Mouse (Mus musculus) kidney, embryonic 15.5 days (tissue): ENCODE results near the gene Tank. TPM values are rescaled to one million over a fixed set of nuclear protein-coding genes. Genes with fewer than 3 reads are reported as not detected.

ENCODE experiments used
- ATAC-seq: fragments of 200-750 bp; cut with Nextera tagmentation; replicated peaks from 2 replicates; pipeline ENCODE4 v1.8.0; 2017; ENCODE audit warnings: moderate TSS enrichment; ENCODE audit not compliant: low FRiP score
- H3K27ac ChIP-seq: fragments of 300-500 bp; sonication (generic); 2 replicates; pipeline ENCODE4 v1.5.1; 2015; ENCODE audit warnings: mild to moderate bottlenecking, inconsistent platforms
- H3K27me3 ChIP-seq: fragments of 300-500 bp; sonication (generic); 2 replicates; pipeline ENCODE4 v1.6.1; 2015; ENCODE audit warnings: inconsistent platforms
- H3K36me3 ChIP-seq: fragments of 300-500 bp; sonication (generic); 2 replicates; pipeline ENCODE4 v1.6.1; 2015; ENCODE audit warnings: inconsistent platforms
- H3K4me1 ChIP-seq: fragments of 300-500 bp; sonication (generic); 2 replicates; pipeline ENCODE4 v1.6.1; 2015; ENCODE audit warnings: inconsistent platforms
- H3K4me2 ChIP-seq: fragments of 300-500 bp; sonication (generic); 2 replicates; pipeline ENCODE4 v1.6.1; 2015; ENCODE audit warnings: moderate library complexity, mild to moderate bottlenecking, inconsistent platforms
- H3K4me3 ChIP-seq: fragments of 300-500 bp; sonication (generic); replicated peaks from 2 replicates; pipeline ENCODE4 v1.5.1; 2015; ENCODE audit warnings: mild to moderate bottlenecking, inconsistent platforms
- H3K9ac ChIP-seq: fragments of 300-500 bp; sonication (generic); 2 replicates; pipeline ENCODE4 v1.6.1; 2015; ENCODE audit warnings: mild to moderate bottlenecking, inconsistent platforms
- H3K9me3 ChIP-seq: fragments of 300-500 bp; sonication (generic); replicated peaks from 2 replicates; pipeline ENCODE4 v1.6.1; 2016; ENCODE audit warnings: inconsistent platforms
- WGBS: fragments of 180-500 bp; shearing (Covaris S2); methylation state at CpG from one replicate; pipeline ENCODE4 v1.1.7; 2015; ENCODE audit warnings: mixed read lengths; 5-methylcytosine and 5-hydroxymethylcytosine counted together
- polyA plus RNA-seq: library from polyadenylated mRNA; unstranded; fragments of >200 nt; fragmentation: Nextera tagmentation; extraction: Ambion mirVana; gene quantifications from 2 replicates; pipeline ENCODE4 v1.2.1, GENCODE M21; 2015

The Tank gene
- 26.3 and 27.5 TPM in 2 replicates for polyA plus RNA-seq

DNA sequence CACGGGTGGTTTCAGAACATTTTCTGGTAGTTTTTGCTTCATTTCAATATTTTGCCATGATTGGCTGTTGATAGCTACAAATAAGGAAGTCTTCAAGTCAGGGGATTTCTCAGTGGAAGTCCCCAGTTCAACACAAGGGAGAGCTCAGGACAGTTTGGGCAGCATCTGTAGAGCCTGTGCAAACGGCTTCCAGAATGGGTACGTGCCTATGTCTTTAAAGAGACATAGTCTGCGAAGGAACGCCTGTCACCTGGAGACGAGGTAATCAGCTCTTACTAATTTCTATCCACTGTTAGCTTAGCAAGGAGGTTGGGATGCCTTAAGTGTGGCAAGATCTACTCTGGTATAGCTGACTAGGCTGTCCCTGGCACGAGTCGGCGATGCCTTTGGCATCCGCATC lies at the start of gene Tank:
Tank (plus strand) TSS at position 153 of the 400 bp plus-strand sequence.
- Histone ChIP-seq H3K27ac (no peak within 1 kb of the TSS), H3K4me3 (no peak within 1 kb of the TSS), H3K4me1 (peaks cover 5% of the 10 kb centered on the region; the same call in 1 of the 2 replicates), H3K36me3 (no peaks in the 10 kb centered on the region), H3K4me2 (no peak within 1 kb of the TSS), H3K27me3 (no peaks in the 10 kb centered on the region), H3K9ac (no peak within 1 kb of the TSS), H3K9me3 (no peaks in the 10 kb centered on the region)
- no peak for ATAC-seq
- WGBS, result 86% methylated on average over 10 of the region's 10 CpGs

GRCm38 (mm10) chr2:61532326-61532725 lies 46.1 kb upstream of the Tank start:
- Histone ChIP-seq H3K4me1 (no peaks in the 10 kb centered on the region), H3K36me3 (no peaks in the 10 kb centered on the region), H3K9ac (no peak overlapping the region), H3K27ac (no peak overlapping the region), H3K4me2 (no peak overlapping the region), H3K4me3 (no peak overlapping the region), H3K27me3 (no peaks in the 10 kb centered on the region), H3K9me3 (no peaks in the 10 kb centered on the region)
- WGBS, result 64% methylated on average over 3 of the region's 3 CpGs
- ATAC-seq, result no peak

- H3K4me2 ChIP-seq, result no peak overlapping the region
- no peak for ATAC-seq
- H3K9ac ChIP-seq, result no peak overlapping the region
- no peaks in the 10 kb centered on the region for H3K9me3 ChIP-seq
- H3K36me3 ChIP-seq, result no peaks in the 10 kb centered on the region
- WGBS, result 64% methylated on average over 2 of the region's 2 CpGs
- no peaks in the 10 kb centered on the region for H3K4me1 ChIP-seq
- H3K4me3 ChIP-seq, result no peak overlapping the region
- no peaks in the 10 kb centered on the region for H3K27me3 ChIP-seq
- no peak overlapping the region for H3K27ac ChIP-seq
Observed at GRCm38 (mm10) chr2:61533131-61533530, 45.3 kb upstream of the Tank start.

DNA sequence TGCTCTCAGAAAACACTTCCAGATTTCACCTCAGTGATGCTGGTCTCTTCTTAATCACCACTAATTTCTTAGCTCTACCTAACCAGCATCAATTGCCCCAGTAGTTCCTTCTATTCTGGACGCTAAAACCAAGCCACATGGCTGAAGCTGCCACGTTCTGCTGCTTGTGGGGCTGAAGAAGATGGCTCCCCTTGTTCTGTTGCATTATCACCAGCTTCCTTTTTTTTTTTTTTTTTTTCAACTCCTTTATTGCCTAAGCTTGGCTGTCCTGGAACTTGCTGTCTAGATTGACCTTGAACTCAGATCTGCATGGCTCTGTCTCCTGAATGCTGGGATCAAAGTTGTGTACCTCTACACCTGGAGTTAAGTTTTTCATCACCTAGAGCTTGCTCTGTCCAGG lies 41.5 kb upstream of the Tank start:
- Histone ChIP-seq H3K4me2 (no peak overlapping the region), H3K27me3 (no peaks in the 10 kb centered on the region), H3K9ac (no peak overlapping the region), H3K27ac (no peak overlapping the region), H3K4me3 (no peak overlapping the region), H3K9me3 (no peaks in the 10 kb centered on the region), H3K36me3 (no peaks in the 10 kb centered on the region), H3K4me1 (no peaks in the 10 kb centered on the region)
- ATAC-seq, result no peak
- WGBS, result 80% methylated on average over 2 of the region's 2 CpGs

DNA sequence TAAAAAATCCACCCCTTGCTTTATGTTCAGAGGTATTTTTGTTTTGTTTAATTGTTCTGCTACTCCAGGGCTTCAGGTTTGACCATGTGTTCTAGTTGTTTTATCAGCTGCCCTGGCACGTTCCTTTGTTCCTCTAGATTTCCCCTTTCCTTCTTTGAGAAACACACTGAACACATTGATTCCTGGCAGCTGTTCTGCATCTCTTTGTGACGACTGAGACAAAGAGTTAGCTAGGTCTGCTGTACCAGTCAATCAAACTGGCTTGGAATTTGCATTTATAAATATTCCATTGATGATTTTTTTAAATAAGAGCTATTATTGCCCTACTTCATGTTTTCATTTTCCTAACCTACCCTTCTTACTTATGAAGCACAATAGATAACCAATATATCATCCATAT lies 39.0 kb upstream of the Tank start:
- WGBS, result 20% methylated on average over 2 of the region's 2 CpGs

GRCm38 (mm10) chr2:61542426-61542825 lies 36.0 kb upstream of the Tank start:
- Histone ChIP-seq H3K4me3 (no peak overlapping the region), H3K27ac (no peak overlapping the region), H3K36me3 (no peaks in the 10 kb centered on the region), H3K9ac (no peak overlapping the region), H3K4me1 (no peaks in the 10 kb centered on the region), H3K9me3 (no peaks in the 10 kb centered on the region), H3K4me2 (no peak overlapping the region), H3K27me3 (no peaks in the 10 kb centered on the region)
- no peak for ATAC-seq
- WGBS, result 82% methylated on average over 2 of the region's 2 CpGs

More for the DNA sequence above, 39.0 kb upstream of the Tank start:
- H3K4me1 ChIP-seq, result no peaks in the 10 kb centered on the region
- ATAC-seq, result no peak
- no peaks in the 10 kb centered on the region for H3K9me3 ChIP-seq
- H3K27ac ChIP-seq, result no peak overlapping the region
- H3K4me2 ChIP-seq, result no peak overlapping the region
- no peak overlapping the region for H3K4me3 ChIP-seq
- no peaks in the 10 kb centered on the region for H3K27me3 ChIP-seq
- no peak overlapping the region for H3K9ac ChIP-seq
- no peaks in the 10 kb centered on the region for H3K36me3 ChIP-seq

DNA sequence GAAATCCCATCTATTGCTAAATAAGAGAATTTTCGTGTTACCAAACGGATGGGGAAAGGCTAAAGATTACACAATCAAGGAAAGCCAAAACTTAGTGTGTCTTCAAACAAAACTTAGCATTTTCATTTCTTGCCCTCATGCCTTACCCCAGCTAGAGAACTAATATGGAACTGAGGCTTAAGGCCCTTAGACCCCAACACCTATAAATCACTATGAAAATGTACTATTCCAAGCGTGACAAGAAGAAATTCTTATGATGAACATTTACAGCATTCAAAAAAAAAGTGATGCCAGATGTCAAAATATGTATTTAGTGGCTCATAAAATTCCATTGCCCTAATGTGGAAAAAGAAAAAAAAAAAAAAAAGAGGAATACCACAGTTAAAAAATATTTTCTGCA lies 32.7 kb upstream of the Tank start:
- Histone ChIP-seq H3K4me2 (no peak overlapping the region), H3K9ac (no peak overlapping the region), H3K36me3 (no peaks in the 10 kb centered on the region), H3K4me1 (no peaks in the 10 kb centered on the region), H3K27me3 (no peaks in the 10 kb centered on the region), H3K9me3 (no peaks in the 10 kb centered on the region), H3K4me3 (no peak overlapping the region), H3K27ac (no peak overlapping the region)
- no peak for ATAC-seq
- WGBS, result 79% methylated on average over 3 of the region's 3 CpGs

- Histone ChIP-seq H3K4me2 (no peak overlapping the region), H3K9ac (no peak overlapping the region), H3K4me1 (no peaks in the 10 kb centered on the region), H3K9me3 (no peaks in the 10 kb centered on the region), H3K36me3 (no peaks in the 10 kb centered on the region), H3K4me3 (no peak overlapping the region), H3K27me3 (no peaks in the 10 kb centered on the region), H3K27ac (no peak overlapping the region)
- 70% methylated on average over 2 of the region's 2 CpGs for WGBS
- ATAC-seq, result no peak
Observed at GRCm38 (mm10) chr2:61548021-61548420, 30.4 kb upstream of the Tank start.

- Histone ChIP-seq H3K9me3 (no peaks in the 10 kb centered on the region), H3K36me3 (no peaks in the 10 kb centered on the region), H3K9ac (no peak overlapping the region), H3K4me3 (no peak overlapping the region), H3K27ac (no peak overlapping the region), H3K27me3 (no peaks in the 10 kb centered on the region), H3K4me1 (no peaks in the 10 kb centered on the region), H3K4me2 (no peak overlapping the region)
- no peak for ATAC-seq
- 60% methylated on average over 5 of the region's 5 CpGs for WGBS
Observed at GRCm38 (mm10) chr2:61551680-61552079, 26.7 kb upstream of the Tank start.

DNA sequence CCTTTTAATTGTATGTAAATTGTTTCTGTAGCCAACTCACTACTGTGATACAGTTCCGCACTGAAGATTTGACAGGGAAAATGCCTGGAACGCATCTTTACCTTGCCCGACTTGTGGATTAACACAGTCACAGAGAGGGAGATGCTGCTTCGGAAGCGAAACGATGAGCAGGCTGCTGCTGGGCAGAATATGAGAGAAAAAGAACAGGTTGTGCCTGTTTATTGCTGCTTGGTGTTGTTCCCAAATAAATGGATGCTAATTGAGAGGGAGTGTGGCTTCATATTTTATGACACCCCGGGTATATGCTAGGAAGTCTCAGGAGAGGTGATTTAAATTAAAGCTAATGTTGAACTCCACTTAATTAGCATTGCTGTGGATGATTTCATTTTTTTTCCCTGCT lies 23.0 kb upstream of the Tank start:
- no peak for ATAC-seq
- 78% methylated on average over 7 of the region's 7 CpGs for WGBS

GRCm38 (mm10) chr2:61555825-61556224 lies 22.6 kb upstream of the Tank start:
- Histone ChIP-seq H3K4me1 (no peaks in the 10 kb centered on the region), H3K4me2 (no peak overlapping the region), H3K27ac (no peak overlapping the region), H3K9ac (no peak overlapping the region), H3K9me3 (no peaks in the 10 kb centered on the region), H3K4me3 (no peak overlapping the region), H3K27me3 (no peaks in the 10 kb centered on the region), H3K36me3 (no peaks in the 10 kb centered on the region)
- WGBS, result 73% methylated on average over 2 of the region's 2 CpGs
- ATAC-seq, result no peak

More for the DNA sequence above, 23.0 kb upstream of the Tank start:
- Histone ChIP-seq H3K9ac (no peak overlapping the region), H3K4me3 (no peak overlapping the region), H3K4me2 (no peak overlapping the region), H3K27ac (no peak overlapping the region), H3K9me3 (no peaks in the 10 kb centered on the region), H3K27me3 (no peaks in the 10 kb centered on the region), H3K36me3 (no peaks in the 10 kb centered on the region), H3K4me1 (no peaks in the 10 kb centered on the region)

DNA sequence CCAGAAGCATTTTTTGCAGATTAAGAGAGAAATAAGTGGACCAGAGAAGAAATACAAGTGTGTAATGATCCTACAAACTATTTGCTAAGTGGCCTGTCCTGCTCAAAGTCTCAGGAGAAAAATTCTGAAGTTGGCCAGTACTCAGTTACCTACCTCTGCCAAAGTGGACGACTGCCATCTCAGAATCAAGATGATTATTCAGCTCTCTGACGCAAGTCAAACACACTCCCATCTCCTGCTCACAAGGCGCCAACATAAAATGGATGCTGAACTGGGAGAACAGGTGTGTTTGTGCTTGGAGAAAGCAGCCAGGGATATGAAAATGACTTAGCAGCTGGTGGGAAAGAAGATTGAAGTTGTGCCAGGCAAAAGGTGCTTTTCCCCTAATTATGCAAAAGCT lies 21.7 kb upstream of the Tank start:
- Histone ChIP-seq H3K27ac (no peak overlapping the region), H3K36me3 (no peaks in the 10 kb centered on the region), H3K4me1 (no peaks in the 10 kb centered on the region), H3K4me3 (no peak overlapping the region), H3K27me3 (no peaks in the 10 kb centered on the region), H3K9ac (no peak overlapping the region), H3K4me2 (no peak overlapping the region), H3K9me3 (no peaks in the 10 kb centered on the region)
- ATAC-seq, result no peak
- WGBS, result 79% methylated on average over 3 of the region's 3 CpGs

DNA sequence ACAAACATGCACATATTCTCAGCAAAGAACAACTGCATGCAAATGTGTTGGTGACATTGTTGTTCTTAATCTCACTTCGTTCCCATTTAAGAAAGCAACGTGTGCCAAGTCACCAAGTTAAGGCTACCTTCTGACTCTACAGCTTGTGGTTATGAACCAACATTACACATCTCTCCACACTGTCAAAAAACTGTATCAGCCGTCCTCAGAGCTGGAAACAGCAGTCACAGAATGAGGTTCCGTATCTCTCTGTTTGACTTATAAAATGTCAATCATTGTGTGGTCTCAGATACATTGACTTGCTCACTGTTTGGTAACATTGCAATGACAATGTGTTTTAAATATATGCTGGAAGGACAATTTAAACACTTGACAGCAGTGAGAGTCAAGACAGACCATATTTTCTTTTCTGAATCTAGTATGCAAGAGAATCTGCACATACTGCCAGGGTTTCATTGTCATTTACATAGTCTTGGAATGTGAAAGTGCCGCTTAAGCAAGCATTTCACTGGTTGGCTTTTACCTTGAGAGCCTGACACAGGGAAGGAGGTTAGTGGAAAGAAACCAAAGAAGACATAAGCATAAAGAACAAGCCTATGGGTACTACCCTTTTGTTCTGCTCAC lies 20.4 kb upstream of the Tank start:
- Histone ChIP-seq H3K4me3 (no peak overlapping the region), H3K9me3 (no peaks in the 10 kb centered on the region), H3K4me2 (no peak overlapping the region), H3K36me3 (no peaks in the 10 kb centered on the region), H3K27ac (no peak overlapping the region), H3K27me3 (no peaks in the 10 kb centered on the region), H3K9ac (no peak overlapping the region), H3K4me1 (no peaks in the 10 kb centered on the region)
- no peak for ATAC-seq
- WGBS, result 87% methylated on average over 5 of the region's 5 CpGs
